Mouse (Mus musculus) liver, embryonic 16.5 days (tissue): ENCODE results near the gene Spin1. TPM values are rescaled to one million over a fixed set of nuclear protein-coding genes. Genes with fewer than 3 reads are reported as not detected.

Source experiments
- ATAC-seq: fragments of 200-750 bp; cut with Nextera tagmentation; 2 replicates; pipeline ENCODE4 v1.8.0; 2017; ENCODE audit warnings: low read depth, mild to moderate bottlenecking, moderate number of reproducible peaks, moderate library complexity
- H3K27ac ChIP-seq: fragments of 300-500 bp; sonication (generic); 2 replicates; pipeline ENCODE4 v1.5.1; 2014; ENCODE audit warnings: mild to moderate bottlenecking, low read length
- H3K27me3 ChIP-seq: fragments of 300-500 bp; sonication (generic); 2 replicates; pipeline ENCODE4 v1.6.1; 2014; ENCODE audit warnings: low read depth, low read length, mixed read lengths; ENCODE audit not compliant: control insufficient read depth, insufficient read depth
- H3K36me3 ChIP-seq: fragments of 300-500 bp; sonication (generic); 2 replicates; pipeline ENCODE4 v1.6.1; 2014; ENCODE audit warnings: mild to moderate bottlenecking; ENCODE audit not compliant: control insufficient read depth, insufficient read depth
- H3K4me1 ChIP-seq: fragments of 300-500 bp; sonication (generic); 2 replicates; pipeline ENCODE4 v1.6.1; 2014; ENCODE audit warnings: low read depth, low read length, mixed read lengths; ENCODE audit not compliant: control insufficient read depth
- H3K4me2 ChIP-seq: fragments of 300-500 bp; sonication (generic); 2 replicates; pipeline ENCODE4 v1.6.1; 2014; ENCODE audit warnings: low read depth, low read length, mixed read lengths
- H3K4me3 ChIP-seq: fragments of 300-500 bp; sonication (generic); 2 replicates; pipeline ENCODE4 v1.5.1; 2014; ENCODE audit warnings: low read depth, mild to moderate bottlenecking, low read length
- H3K9ac ChIP-seq: fragments of 300-500 bp; sonication (generic); 2 replicates; pipeline ENCODE4 v1.6.1; 2014; ENCODE audit warnings: low read depth, low read length
- H3K9me3 ChIP-seq: fragments of 300-500 bp; sonication (generic); replicated peaks from 2 replicates; pipeline ENCODE4 v1.6.1; 2016; ENCODE audit warnings: low read length; ENCODE audit not compliant: control insufficient read depth
- WGBS: fragments of 180-500 bp; shearing (Covaris S2); extraction: QIAGEN DNeasy Blood & Tissue Kit; methylation state at CpG from one replicate; pipeline ENCODE4 v1.1.7; 2014; ENCODE audit not compliant: insufficient replicate concordance; 5-methylcytosine and 5-hydroxymethylcytosine counted together
- polyA plus RNA-seq: library from polyadenylated mRNA; unstranded; fragments of >200 nt; fragmentation: Nextera tagmentation; extraction: Ambion mirVana; gene quantifications from 2 replicates; pipeline ENCODE4 v1.2.1, GENCODE M21; 2015

Spin1 gene
- polyA plus RNA-seq = 9.7 and 10.4 TPM in 2 replicates

GRCm38 (mm10) chr13:51100233-51101015, at the start of gene Spin1:
Spin1 (plus strand) TSS chr13:51100880.
- peak; percentile 84 for ATAC-seq
- Histone ChIP-seq H3K9me3 (no peaks in the 10 kb centered on the region), H3K4me3 (peak within 1 kb of the TSS; percentile 76), H3K27ac (peak within 1 kb of the TSS; percentile 74), H3K4me2 (peak within 1 kb of the TSS; percentile 88), H3K36me3 (0 out of 2 replicates have a peak, but pooled peaks cover 3% of the 10 kb centered on the region), H3K4me1 (peaks cover 3% of the 10 kb centered on the region), H3K27me3 (no peaks in the 10 kb centered on the region; the same call in 1 of the 2 replicates), H3K9ac (peak within 1 kb of the TSS; percentile 78)
- under 1% methylated on average over 66 of the region's 85 CpGs for WGBS

- Histone ChIP-seq H3K4me2 (no peak overlapping the region), H3K4me1 (no peaks in the 10 kb centered on the region), H3K4me3 (no peak overlapping the region), H3K27me3 (no peaks in the 10 kb centered on the region), H3K36me3 (no peaks in the 10 kb centered on the region), H3K9me3 (no peaks in the 10 kb centered on the region), H3K9ac (no peak overlapping the region), H3K27ac (no peak overlapping the region)
- ATAC-seq = no peak
- 71% methylated on average over 4 of the region's 4 CpGs for WGBS
These were observed 49.7 kb upstream of the Spin1 start for GRCm38 (mm10) chr13:51051016-51051415.

- no peak overlapping the region for H3K4me2 ChIP-seq
- no peak overlapping the region for H3K9ac ChIP-seq
- H3K4me3 ChIP-seq = no peak overlapping the region
- no peak for ATAC-seq
- no peaks in the 10 kb centered on the region for H3K36me3 ChIP-seq
- WGBS = 61% methylated on average over 3 of the region's 3 CpGs
- H3K27me3 ChIP-seq = no peaks in the 10 kb centered on the region
- H3K9me3 ChIP-seq = no peaks in the 10 kb centered on the region
- no peaks in the 10 kb centered on the region for H3K4me1 ChIP-seq
- no peak overlapping the region for H3K27ac ChIP-seq
These were observed 48.3 kb upstream of the Spin1 start for GRCm38 (mm10) chr13:51052408-51052807.

- Histone ChIP-seq H3K9ac (no peak overlapping the region), H3K27me3 (no peaks in the 10 kb centered on the region), H3K4me3 (no peak overlapping the region), H3K9me3 (no peaks in the 10 kb centered on the region), H3K4me1 (no peaks in the 10 kb centered on the region), H3K36me3 (no peaks in the 10 kb centered on the region), H3K4me2 (no peak overlapping the region), H3K27ac (no peak overlapping the region)
- no peak for ATAC-seq
- WGBS = 30% methylated on average over 6 of the region's 6 CpGs
These were observed 37.7 kb upstream of the Spin1 start for GRCm38 (mm10) chr13:51063024-51063423.

- no peak overlapping the region for H3K4me2 ChIP-seq
- no peak overlapping the region for H3K4me3 ChIP-seq
- no peaks in the 10 kb centered on the region for H3K27me3 ChIP-seq
- no peaks in the 10 kb centered on the region for H3K36me3 ChIP-seq
- no peaks in the 10 kb centered on the region for H3K4me1 ChIP-seq
- no peak for ATAC-seq
- no peak overlapping the region for H3K27ac ChIP-seq
- no peaks in the 10 kb centered on the region for H3K9me3 ChIP-seq
- H3K9ac ChIP-seq = no peak overlapping the region
- WGBS = 65% methylated on average over 1 of the region's 1 CpGs
These were observed 37.0 kb upstream of the Spin1 start for GRCm38 (mm10) chr13:51063721-51064120.

- Histone ChIP-seq H3K27ac (no peak overlapping the region), H3K36me3 (no peaks in the 10 kb centered on the region), H3K4me3 (no peak overlapping the region), H3K4me1 (no peaks in the 10 kb centered on the region), H3K4me2 (no peak overlapping the region), H3K9ac (no peak overlapping the region), H3K27me3 (no peaks in the 10 kb centered on the region), H3K9me3 (no peaks in the 10 kb centered on the region)
- ATAC-seq = no peak
- WGBS = 54% methylated on average over 3 of the region's 3 CpGs
These were observed 36.3 kb upstream of the Spin1 start for GRCm38 (mm10) chr13:51064429-51064828.

- 26% methylated on average over 11 of the region's 11 CpGs for WGBS
- peak overlapping the region; percentile 67 for H3K27ac ChIP-seq
These were observed 29.5 kb upstream of the Spin1 start for GRCm38 (mm10) chr13:51071063-51071680.

GRCm38 (mm10) chr13:51071763-51072276, 28.9 kb upstream of the Spin1 start:
- Histone ChIP-seq H3K4me1 (peaks cover 2% of the 10 kb centered on the region; the same call in 1 of the 2 replicates), H3K27ac (peak overlapping the region; percentile 67), H3K4me3 (no peak overlapping the region), H3K4me2 (peak overlapping the region; percentile 25; the same call in 1 of the 2 replicates), H3K27me3 (no peaks in the 10 kb centered on the region), H3K9ac (no peak overlapping the region), H3K36me3 (no peaks in the 10 kb centered on the region), H3K9me3 (no peaks in the 10 kb centered on the region)
- peak; percentile 60; the same call in 1 of the 2 replicates for ATAC-seq
- WGBS = 36% methylated on average over 8 of the region's 8 CpGs

More at GRCm38 (mm10) chr13:51071063-51071680, 29.5 kb upstream of the Spin1 start:
- Histone ChIP-seq H3K4me2 (peak overlapping the region; percentile 25; the same call in 1 of the 2 replicates), H3K36me3 (no peaks in the 10 kb centered on the region), H3K4me3 (no peak overlapping the region), H3K27me3 (no peaks in the 10 kb centered on the region), H3K9ac (no peak overlapping the region), H3K4me1 (peaks cover 2% of the 10 kb centered on the region; the same call in 1 of the 2 replicates), H3K9me3 (no peaks in the 10 kb centered on the region)
- peak; percentile 70; the same call in 1 of the 2 replicates for ATAC-seq
